Mouse (Mus musculus) cerebellum, adult 11 months (tissue): ENCODE results near the gene Mtif2.
"Not testable (repeated sequence)": the region's sequence is repeated elsewhere in the genome, so short reads cannot be mapped to it uniquely, and the experiment has no call there.

Source experiments
- DNase-seq: peaks from one replicate; pipeline ENCODE4 v3.0.0; 2022

Gene Mtif2

GRCm38 (mm10) chr11:29525988-29526794, at the start of gene Mtif2:
Mtif2 (plus strand) TSS chr11:29526408.
- DNase-seq, result peak; percentile 69

GRCm38 (mm10) chr11:29493135-29493534, 33.1 kb upstream of the Mtif2 start:
- no peak for DNase-seq

- no peak for DNase-seq
Observed at GRCm38 (mm10) chr11:29496962-29497361, 29.2 kb upstream of the Mtif2 start.

- DNase-seq, result no peak
Observed at GRCm38 (mm10) chr11:29503948-29504893, 22.0 kb upstream of the Mtif2 start.

GRCm38 (mm10) chr11:29504899-29505625, 21.1 kb upstream of the Mtif2 start:
- no peak for DNase-seq

- DNase-seq, result no peak
Observed at GRCm38 (mm10) chr11:29509421-29509820, 16.8 kb upstream of the Mtif2 start.

- DNase-seq, result no peak
Observed at GRCm38 (mm10) chr11:29512818-29513535, 13.2 kb upstream of the Mtif2 start.

- no peak for DNase-seq
Observed at GRCm38 (mm10) chr11:29514325-29514681, 11.9 kb upstream of the Mtif2 start.

- DNase-seq, result peak; percentile 83
Observed at GRCm38 (mm10) chr11:29514682-29515412, 11.4 kb upstream of the Mtif2 start, which contains the start of gene Prorsd1. Prorsd1 (minus strand) TSS chr11:29515033.

- DNase-seq, result no peak
Observed at GRCm38 (mm10) chr11:29538201-29538600, 12.0 kb downstream of the Mtif2 start.

GRCm38 (mm10) chr11:29544225-29544945, 18.2 kb downstream of the Mtif2 start:
- no peak for DNase-seq

- not testable (repeated sequence) for DNase-seq
Observed at GRCm38 (mm10) chr11:29545150-29545752, 19.0 kb downstream of the Mtif2 start.

GRCm38 (mm10) chr11:29546297-29546696, 20.1 kb downstream of the Mtif2 start:
- DNase-seq, result not testable (repeated sequence)

GRCm38 (mm10) chr11:29546762-29547161, 20.6 kb downstream of the Mtif2 start:
- no peak for DNase-seq

- no peak for DNase-seq
Observed at GRCm38 (mm10) chr11:29547249-29547751, 21.1 kb downstream of the Mtif2 start.

- DNase-seq, result peak; percentile 90
Observed at GRCm38 (mm10) chr11:29547752-29548503, 21.7 kb downstream of the Mtif2 start, which contains the start of the genes Clhc1 and Rps27a. Clhc1 (plus strand) TSS chr11:29547950. Rps27a (minus strand) TSS chr11:29548109.

- peak; percentile 17 for DNase-seq
Observed at GRCm38 (mm10) chr11:29548504-29549424, 22.6 kb downstream of the Mtif2 start.

- DNase-seq, result no peak
Observed at GRCm38 (mm10) chr11:29549425-29549778, 23.2 kb downstream of the Mtif2 start.
